Mouse (Mus musculus): ENCODE measurements around the gene Hist1h1t. TPM values are rescaled to one million over a fixed set of nuclear protein-coding genes. Genes with fewer than 3 reads are reported as not detected.
"Not testable (repeated sequence)": the region's sequence is repeated elsewhere in the genome, so short reads cannot be mapped to it uniquely, and the experiment has no call there.

The Hist1h1t gene
- polyA plus RNA-seq, 1 experiment: not detected

- Histone ChIP-seq H3K9me3 (replicated peaks; ENCODE audit: control insufficient read depth, insufficient read depth, low read length, poor library complexity, severe bottlenecking) (no peaks in the 10 kb centered on the region), H3K9ac (ENCODE audit: low read depth, poor library complexity, severe bottlenecking) (peak within 1 kb of the TSS; percentile 24; the same call in 1 of the 2 replicates), H3K4me3 (ENCODE audit: low read depth, low read length) (peak within 1 kb of the TSS; percentile 10; the same call in 1 of the 2 replicates), H3K36me3 (ENCODE audit: control insufficient read depth, insufficient read depth, low read length, poor library complexity, severe bottlenecking) (no peaks in the 10 kb centered on the region), H3K27ac (ENCODE audit: insufficient read depth, low read length) (no peak within 1 kb of the TSS), H3K27me3 (ENCODE audit: control insufficient read depth, insufficient read depth, low read length, poor library complexity, severe bottlenecking) (peaks cover 4% of the 10 kb centered on the region; the same call in 1 of the 2 replicates), H3K4me1 (ENCODE audit: control insufficient read depth, insufficient read depth, low read length) (no peaks in the 10 kb centered on the region)
- TF ChIP-seq EP300 (IDR thresholded peaks at IDR 0.05; ENCODE audit: insufficient read depth, low read depth, low read length) (no peak), POLR2A (IDR thresholded peaks at IDR 0.05; ENCODE audit: insufficient read depth, low read length) (no peak), CTCF (IDR thresholded peaks at IDR 0.05; ENCODE audit: low read depth, low read length) (no peak)
These were observed 14.9 kb downstream of the Hist1h1t start, which contains the start of gene Hfe for GRCm38 (mm10) chr13:23710374-23711089. Gene Hfe (minus strand): TSS chr13:23710854.

- H3K27ac ChIP-seq (ENCODE audit: insufficient read depth, low read length): no peak overlapping the region
- TF ChIP-seq CTCF (IDR thresholded peaks at IDR 0.05; ENCODE audit: low read depth, low read length): no peak
- TF ChIP-seq EP300 (IDR thresholded peaks at IDR 0.05; ENCODE audit: insufficient read depth, low read depth, low read length): no peak
- no peak for TF ChIP-seq POLR2A (IDR thresholded peaks at IDR 0.05; ENCODE audit: insufficient read depth, low read length)
- no peaks in the 10 kb centered on the region for H3K36me3 ChIP-seq (ENCODE audit: control insufficient read depth, insufficient read depth, low read length, poor library complexity, severe bottlenecking)
- no peaks in the 10 kb centered on the region for H3K9me3 ChIP-seq (replicated peaks; ENCODE audit: control insufficient read depth, insufficient read depth, low read length, poor library complexity, severe bottlenecking)
- no peak overlapping the region for H3K9ac ChIP-seq (ENCODE audit: low read depth, poor library complexity, severe bottlenecking)
- H3K27me3 ChIP-seq (ENCODE audit: control insufficient read depth, insufficient read depth, low read length, poor library complexity, severe bottlenecking): no peaks in the 10 kb centered on the region
- H3K4me1 ChIP-seq (ENCODE audit: control insufficient read depth, insufficient read depth, low read length): no peaks in the 10 kb centered on the region
- H3K4me3 ChIP-seq (ENCODE audit: low read depth, low read length): no peak overlapping the region
These were observed 20.8 kb downstream of the Hist1h1t start for GRCm38 (mm10) chr13:23716261-23717042.

GRCm38 (mm10) chr13:23717176-23717575, 21.6 kb downstream of the Hist1h1t start:
- no peaks in the 10 kb centered on the region for H3K36me3 ChIP-seq (ENCODE audit: control insufficient read depth, insufficient read depth, low read length, poor library complexity, severe bottlenecking)
- H3K27me3 ChIP-seq (ENCODE audit: control insufficient read depth, insufficient read depth, low read length, poor library complexity, severe bottlenecking): no peaks in the 10 kb centered on the region
- no peaks in the 10 kb centered on the region for H3K9me3 ChIP-seq (replicated peaks; ENCODE audit: control insufficient read depth, insufficient read depth, low read length, poor library complexity, severe bottlenecking)
- TF ChIP-seq POLR2A (IDR thresholded peaks at IDR 0.05; ENCODE audit: insufficient read depth, low read length) (no peak), CTCF (IDR thresholded peaks at IDR 0.05; ENCODE audit: low read depth, low read length) (no peak), EP300 (IDR thresholded peaks at IDR 0.05; ENCODE audit: insufficient read depth, low read depth, low read length) (no peak)
- H3K9ac ChIP-seq (ENCODE audit: low read depth, poor library complexity, severe bottlenecking): no peak overlapping the region
- H3K27ac ChIP-seq (ENCODE audit: insufficient read depth, low read length): no peak overlapping the region
- H3K4me1 ChIP-seq (ENCODE audit: control insufficient read depth, insufficient read depth, low read length): no peaks in the 10 kb centered on the region
- no peak overlapping the region for H3K4me3 ChIP-seq (ENCODE audit: low read depth, low read length)

- H3K36me3 ChIP-seq (ENCODE audit: control insufficient read depth, insufficient read depth, low read length, poor library complexity, severe bottlenecking); H3K9ac ChIP-seq (ENCODE audit: low read depth, poor library complexity, severe bottlenecking); H3K27ac ChIP-seq (ENCODE audit: insufficient read depth, low read length); H3K4me1 ChIP-seq (ENCODE audit: control insufficient read depth, insufficient read depth, low read length); H3K9me3 ChIP-seq (replicated peaks; ENCODE audit: control insufficient read depth, insufficient read depth, low read length, poor library complexity, severe bottlenecking); H3K27me3 ChIP-seq (ENCODE audit: control insufficient read depth, insufficient read depth, low read length, poor library complexity, severe bottlenecking); H3K4me3 ChIP-seq (ENCODE audit: low read depth, low read length): not testable (repeated sequence)
These were observed 22.1 kb downstream of the Hist1h1t start for GRCm38 (mm10) chr13:23717593-23718245.

- no peaks in the 10 kb centered on the region for H3K27me3 ChIP-seq (ENCODE audit: control insufficient read depth, insufficient read depth, low read length, poor library complexity, severe bottlenecking)
- TF ChIP-seq CTCF (IDR thresholded peaks at IDR 0.05; ENCODE audit: low read depth, low read length): no peak
- no peak overlapping the region for H3K4me3 ChIP-seq (ENCODE audit: low read depth, low read length)
- H3K27ac ChIP-seq (ENCODE audit: insufficient read depth, low read length): no peak overlapping the region
- H3K9me3 ChIP-seq (replicated peaks; ENCODE audit: control insufficient read depth, insufficient read depth, low read length, poor library complexity, severe bottlenecking): no peaks in the 10 kb centered on the region
- H3K9ac ChIP-seq (ENCODE audit: low read depth, poor library complexity, severe bottlenecking): no peak overlapping the region
- H3K36me3 ChIP-seq (ENCODE audit: control insufficient read depth, insufficient read depth, low read length, poor library complexity, severe bottlenecking): no peaks in the 10 kb centered on the region
- H3K4me1 ChIP-seq (ENCODE audit: control insufficient read depth, insufficient read depth, low read length): no peaks in the 10 kb centered on the region
These were observed 28.6 kb downstream of the Hist1h1t start for GRCm38 (mm10) chr13:23724239-23724638.

- H3K9me3 ChIP-seq (replicated peaks; ENCODE audit: control insufficient read depth, insufficient read depth, low read length, poor library complexity, severe bottlenecking): no peaks in the 10 kb centered on the region
- no peaks in the 10 kb centered on the region for H3K4me1 ChIP-seq (ENCODE audit: control insufficient read depth, insufficient read depth, low read length)
- H3K9ac ChIP-seq (ENCODE audit: low read depth, poor library complexity, severe bottlenecking): no peak overlapping the region
- no peaks in the 10 kb centered on the region for H3K36me3 ChIP-seq (ENCODE audit: control insufficient read depth, insufficient read depth, low read length, poor library complexity, severe bottlenecking)
- H3K27me3 ChIP-seq (ENCODE audit: control insufficient read depth, insufficient read depth, low read length, poor library complexity, severe bottlenecking): no peaks in the 10 kb centered on the region
- H3K4me3 ChIP-seq (ENCODE audit: low read depth, low read length): no peak overlapping the region
- no peak overlapping the region for H3K27ac ChIP-seq (ENCODE audit: insufficient read depth, low read length)
- TF ChIP-seq EP300 (IDR thresholded peaks at IDR 0.05; ENCODE audit: insufficient read depth, low read depth, low read length) (no peak), POLR2A (IDR thresholded peaks at IDR 0.05; ENCODE audit: insufficient read depth, low read length) (no peak), CTCF (IDR thresholded peaks at IDR 0.05; ENCODE audit: low read depth, low read length) (no peak)
These were observed 29.6 kb downstream of the Hist1h1t start for GRCm38 (mm10) chr13:23725213-23725612.

All from ES-Bruce4 (cell line).